Mouse (Mus musculus) small intestine, adult 2 months (tissue): ENCODE data around the gene Smg9.

Source experiments
- CTCF ChIP-seq: fragments of 200-500 bp; IDR thresholded peaks from 2 replicates; pipeline ENCODE4 v1.5.1; 2012; ENCODE audit warnings: low read depth, mild to moderate bottlenecking, control low read depth, inconsistent platforms, low read length, moderate library complexity, mixed read lengths; ENCODE audit not compliant: insufficient replicate concordance, insufficient read length; ENCODE audit errors: extremely low read depth
- POLR2A ChIP-seq: fragments of 200-500 bp; IDR thresholded peaks from 2 replicates; pipeline ENCODE4 v1.6.1; 2012; ENCODE audit warnings: low read depth, mild to moderate bottlenecking, control low read depth, inconsistent platforms, low read length, moderate library complexity

GRCm38 (mm10) chr7:24356081-24356480 is 43.3 kb upstream of the Smg9 start:
- TF ChIP-seq POLR2A = no peak
- no peak for TF ChIP-seq CTCF
